Mouse (Mus musculus): Measurements from ENCODE around the gene Manba. TPM values are rescaled to one million over a fixed set of nuclear protein-coding genes. Genes with fewer than 3 reads are reported as not detected.

Gene Manba
- polyA plus RNA-seq, 1 experiment from 2014 or later = 3.7 TPM

- Histone ChIP-seq H3K27ac (ENCODE audit: low read depth, low read length) (no peak overlapping the region), H3K9ac (ENCODE audit: low read depth, low read length) (no peak overlapping the region), H3K27me3 (ENCODE audit: control insufficient read depth, insufficient read depth, low read length) (no peaks in the 10 kb centered on the region), H3K4me2 (replicated peaks; ENCODE audit: low read depth, low read length) (no peak overlapping the region), H3K4me1 (replicated peaks; ENCODE audit: control insufficient read depth, insufficient read depth, low read length) (0 out of 2 replicates have a peak, but pooled peaks cover 2% of the 10 kb centered on the region), H3K36me3 (ENCODE audit: control insufficient read depth, insufficient read depth, low read length) (no peaks in the 10 kb centered on the region), H3K9me3 (ENCODE audit: control insufficient read depth, low read length) (no peaks in the 10 kb centered on the region), H3K4me3 (ENCODE audit: low read depth, low read length) (no peak overlapping the region)
- ATAC-seq (ENCODE audit: low FRiP score) (no peak), DNase-seq (ENCODE audit: low spot score) (no peak)
These were observed 40.5 kb upstream of the Manba start for GRCm38 (mm10) chr3:135444930-135445329.

DNA sequence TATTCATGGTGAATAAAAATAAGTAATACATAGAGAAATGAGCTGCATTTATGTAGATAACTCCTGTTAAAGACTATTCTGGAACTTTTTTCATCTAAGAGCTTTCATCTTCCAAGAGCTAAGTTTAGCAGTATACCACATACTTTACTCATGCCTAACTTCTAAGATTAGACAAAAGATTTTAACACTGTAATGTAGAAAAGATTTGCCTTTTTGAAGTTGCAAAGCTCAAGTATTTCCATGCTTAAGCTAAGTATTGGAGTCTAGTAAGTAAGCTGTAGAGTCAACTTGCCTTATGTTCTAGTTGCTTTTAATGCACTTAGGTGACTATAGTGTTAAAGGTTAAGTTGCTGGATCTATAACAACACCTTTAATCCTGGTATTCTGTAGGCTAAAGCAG, 26.4 kb upstream of the Manba start:
- Histone ChIP-seq H3K27me3 (ENCODE audit: control insufficient read depth, insufficient read depth, low read length) (no peaks in the 10 kb centered on the region), H3K4me1 (replicated peaks; ENCODE audit: control insufficient read depth, insufficient read depth, low read length) (no peaks in the 10 kb centered on the region), H3K4me2 (replicated peaks; ENCODE audit: low read depth, low read length) (no peak overlapping the region), H3K9ac (ENCODE audit: low read depth, low read length) (no peak overlapping the region), H3K36me3 (ENCODE audit: control insufficient read depth, insufficient read depth, low read length) (no peaks in the 10 kb centered on the region), H3K4me3 (ENCODE audit: low read depth, low read length) (no peak overlapping the region), H3K27ac (ENCODE audit: low read depth, low read length) (no peak overlapping the region), H3K9me3 (ENCODE audit: control insufficient read depth, low read length) (no peaks in the 10 kb centered on the region)
- no peak for DNase-seq (ENCODE audit: low spot score)
- no peak for ATAC-seq (ENCODE audit: low FRiP score)

- Histone ChIP-seq H3K27me3 (ENCODE audit: control insufficient read depth, insufficient read depth, low read length) (no peaks in the 10 kb centered on the region), H3K27ac (ENCODE audit: low read depth, low read length) (no peak overlapping the region), H3K9ac (ENCODE audit: low read depth, low read length) (no peak overlapping the region), H3K4me2 (replicated peaks; ENCODE audit: low read depth, low read length) (no peak overlapping the region), H3K4me1 (replicated peaks; ENCODE audit: control insufficient read depth, insufficient read depth, low read length) (no peaks in the 10 kb centered on the region), H3K36me3 (ENCODE audit: control insufficient read depth, insufficient read depth, low read length) (no peaks in the 10 kb centered on the region), H3K9me3 (ENCODE audit: control insufficient read depth, low read length) (no peaks in the 10 kb centered on the region), H3K4me3 (ENCODE audit: low read depth, low read length) (no peak overlapping the region)
- no peak for DNase-seq (ENCODE audit: low spot score)
- ATAC-seq (ENCODE audit: low FRiP score) = no peak
- 87% methylated on average over 1 of the region's 1 CpGs for WGBS
These were observed 17.0 kb upstream of the Manba start for GRCm38 (mm10) chr3:135468402-135468801.

DNA sequence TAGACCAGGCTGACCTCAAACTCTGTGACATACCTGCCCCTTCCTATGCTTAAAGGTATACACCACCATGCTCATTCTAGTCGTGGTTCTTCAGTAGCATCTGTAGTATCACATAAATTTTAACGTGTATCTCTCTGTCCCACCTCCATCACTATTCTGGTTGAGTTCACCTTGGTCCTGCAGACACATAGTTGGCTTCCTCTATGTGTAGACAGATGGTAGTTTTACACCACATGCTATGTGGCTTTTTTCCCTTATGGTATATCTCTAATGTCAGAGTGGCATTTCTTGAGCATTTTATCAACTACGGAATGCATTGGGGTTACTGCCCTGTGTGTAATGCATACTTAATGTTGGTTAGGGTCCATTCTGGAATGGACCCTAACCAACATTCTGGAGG, 16.3 kb upstream of the Manba start:
- WGBS = 65% methylated on average over 3 of the region's 3 CpGs
- ATAC-seq (ENCODE audit: low FRiP score) = no peak

GRCm38 (mm10) chr3:135469974-135470373, 15.4 kb upstream of the Manba start:
- Histone ChIP-seq H3K9ac (ENCODE audit: low read depth, low read length) (no peak overlapping the region), H3K4me1 (replicated peaks; ENCODE audit: control insufficient read depth, insufficient read depth, low read length) (no peaks in the 10 kb centered on the region), H3K4me3 (ENCODE audit: low read depth, low read length) (no peak overlapping the region), H3K4me2 (replicated peaks; ENCODE audit: low read depth, low read length) (no peak overlapping the region), H3K36me3 (ENCODE audit: control insufficient read depth, insufficient read depth, low read length) (no peaks in the 10 kb centered on the region), H3K9me3 (ENCODE audit: control insufficient read depth, low read length) (no peaks in the 10 kb centered on the region), H3K27me3 (ENCODE audit: control insufficient read depth, insufficient read depth, low read length) (no peaks in the 10 kb centered on the region), H3K27ac (ENCODE audit: low read depth, low read length) (no peak overlapping the region)
- ATAC-seq (ENCODE audit: low FRiP score) = no peak
- WGBS = 51% methylated on average over 4 of the region's 4 CpGs
- DNase-seq (ENCODE audit: low spot score) = no peak

More for the DNA sequence above, 16.3 kb upstream of the Manba start:
- no peak overlapping the region for H3K4me2 ChIP-seq (replicated peaks; ENCODE audit: low read depth, low read length)
- no peak overlapping the region for H3K9ac ChIP-seq (ENCODE audit: low read depth, low read length)
- H3K27ac ChIP-seq (ENCODE audit: low read depth, low read length) = no peak overlapping the region
- H3K9me3 ChIP-seq (ENCODE audit: control insufficient read depth, low read length) = no peaks in the 10 kb centered on the region
- no peaks in the 10 kb centered on the region for H3K27me3 ChIP-seq (ENCODE audit: control insufficient read depth, insufficient read depth, low read length)
- no peak for DNase-seq (ENCODE audit: low spot score)
- H3K4me3 ChIP-seq (ENCODE audit: low read depth, low read length) = no peak overlapping the region
- no peaks in the 10 kb centered on the region for H3K4me1 ChIP-seq (replicated peaks; ENCODE audit: control insufficient read depth, insufficient read depth, low read length)
- H3K36me3 ChIP-seq (ENCODE audit: control insufficient read depth, insufficient read depth, low read length) = no peaks in the 10 kb centered on the region

GRCm38 (mm10) chr3:135470823-135471222, 14.6 kb upstream of the Manba start:
- Histone ChIP-seq H3K27ac (ENCODE audit: low read depth, low read length) (no peak overlapping the region), H3K4me3 (ENCODE audit: low read depth, low read length) (no peak overlapping the region), H3K4me1 (replicated peaks; ENCODE audit: control insufficient read depth, insufficient read depth, low read length) (no peaks in the 10 kb centered on the region), H3K4me2 (replicated peaks; ENCODE audit: low read depth, low read length) (no peak overlapping the region), H3K9me3 (ENCODE audit: control insufficient read depth, low read length) (no peaks in the 10 kb centered on the region), H3K36me3 (ENCODE audit: control insufficient read depth, insufficient read depth, low read length) (no peaks in the 10 kb centered on the region), H3K9ac (ENCODE audit: low read depth, low read length) (no peak overlapping the region), H3K27me3 (ENCODE audit: control insufficient read depth, insufficient read depth, low read length) (no peaks in the 10 kb centered on the region)
- 81% methylated on average over 1 of the region's 1 CpGs for WGBS
- DNase-seq (ENCODE audit: low spot score) (no peak), ATAC-seq (ENCODE audit: low FRiP score) (no peak)

DNA sequence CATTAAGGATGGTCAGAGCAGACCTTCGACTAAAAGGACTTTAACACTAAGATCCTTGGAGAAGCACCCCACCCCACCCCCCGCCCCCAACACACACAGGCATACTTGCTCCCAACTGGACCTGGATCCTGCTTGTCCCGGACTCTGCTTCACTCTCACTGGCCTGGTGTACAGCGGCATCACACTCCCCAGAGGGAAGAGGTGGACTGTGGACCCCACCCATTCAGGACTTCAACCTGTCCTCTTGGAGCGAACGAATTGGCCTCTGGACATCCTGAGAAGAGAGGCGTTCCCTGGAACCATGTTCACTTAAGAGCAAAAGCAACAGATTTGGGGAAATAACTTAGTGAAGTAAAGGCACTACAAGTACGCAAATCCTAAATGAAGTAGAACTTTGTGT, 10.4 kb upstream of the Manba start:
- no peak for DNase-seq (ENCODE audit: low spot score)
- H3K27ac ChIP-seq (ENCODE audit: low read depth, low read length) = no peak overlapping the region
- H3K4me2 ChIP-seq (replicated peaks; ENCODE audit: low read depth, low read length) = no peak overlapping the region
- H3K27me3 ChIP-seq (ENCODE audit: control insufficient read depth, insufficient read depth, low read length) = no peaks in the 10 kb centered on the region
- no peak overlapping the region for H3K4me3 ChIP-seq (ENCODE audit: low read depth, low read length)
- no peak for ATAC-seq (ENCODE audit: low FRiP score)
- no peaks in the 10 kb centered on the region for H3K9me3 ChIP-seq (ENCODE audit: control insufficient read depth, low read length)
- 92% methylated on average over 8 of the region's 8 CpGs for WGBS
- no peaks in the 10 kb centered on the region for H3K4me1 ChIP-seq (replicated peaks; ENCODE audit: control insufficient read depth, insufficient read depth, low read length)
- H3K36me3 ChIP-seq (ENCODE audit: control insufficient read depth, insufficient read depth, low read length) = no peaks in the 10 kb centered on the region
- H3K9ac ChIP-seq (ENCODE audit: low read depth, low read length) = no peak overlapping the region

DNA sequence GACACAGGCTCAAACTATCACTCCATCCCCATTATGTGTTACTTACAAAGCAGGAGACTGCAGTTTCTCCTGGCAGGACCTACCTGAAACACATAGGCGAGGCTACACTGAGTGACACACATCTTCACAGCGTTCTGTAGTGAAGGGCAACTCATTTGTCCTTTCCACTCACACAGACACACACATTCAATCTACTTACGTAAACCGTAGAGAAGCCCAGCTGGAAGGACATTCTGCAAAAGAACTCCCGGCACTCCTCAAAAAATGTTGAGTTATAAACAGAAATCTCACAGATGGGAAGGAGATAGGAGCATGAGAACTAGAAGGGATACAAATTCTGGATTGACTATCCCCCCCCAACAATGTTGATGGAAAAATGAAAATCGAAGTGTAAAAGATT, 9.1 kb upstream of the Manba start:
- no peak overlapping the region for H3K4me2 ChIP-seq (replicated peaks; ENCODE audit: low read depth, low read length)
- no peak overlapping the region for H3K9ac ChIP-seq (ENCODE audit: low read depth, low read length)
- no peak overlapping the region for H3K27ac ChIP-seq (ENCODE audit: low read depth, low read length)
- H3K36me3 ChIP-seq (ENCODE audit: control insufficient read depth, insufficient read depth, low read length) = no peaks in the 10 kb centered on the region
- ATAC-seq (ENCODE audit: low FRiP score) (no peak), DNase-seq (ENCODE audit: low spot score) (no peak)
- H3K27me3 ChIP-seq (ENCODE audit: control insufficient read depth, insufficient read depth, low read length) = no peaks in the 10 kb centered on the region
- no peaks in the 10 kb centered on the region for H3K9me3 ChIP-seq (ENCODE audit: control insufficient read depth, low read length)
- H3K4me1 ChIP-seq (replicated peaks; ENCODE audit: control insufficient read depth, insufficient read depth, low read length) = no peaks in the 10 kb centered on the region
- 81% methylated on average over 6 of the region's 6 CpGs for WGBS
- no peak overlapping the region for H3K4me3 ChIP-seq (ENCODE audit: low read depth, low read length)

DNA sequence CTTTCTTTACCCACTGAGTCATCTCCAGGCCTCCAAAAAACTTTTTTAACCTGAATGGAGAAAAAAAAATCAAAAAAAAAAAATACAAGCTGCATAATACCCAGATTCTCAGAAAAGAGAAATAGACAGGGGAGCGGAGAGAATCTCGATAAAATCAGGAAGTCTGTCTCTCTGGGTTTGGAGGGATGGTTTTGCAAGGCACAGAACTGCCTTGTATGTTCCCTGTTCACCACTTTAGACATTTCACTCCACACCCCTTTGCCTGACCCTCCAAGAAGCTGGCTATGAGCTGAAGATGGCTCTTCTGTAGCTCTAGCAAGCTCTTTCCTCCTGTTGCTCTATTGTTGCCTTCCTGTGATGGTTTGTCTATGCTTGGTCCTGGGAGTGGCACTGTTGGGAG, 8.4 kb upstream of the Manba start:
- Histone ChIP-seq H3K4me2 (replicated peaks; ENCODE audit: low read depth, low read length) (no peak overlapping the region), H3K9ac (ENCODE audit: low read depth, low read length) (no peak overlapping the region), H3K27me3 (ENCODE audit: control insufficient read depth, insufficient read depth, low read length) (no peaks in the 10 kb centered on the region), H3K27ac (ENCODE audit: low read depth, low read length) (no peak overlapping the region), H3K9me3 (ENCODE audit: control insufficient read depth, low read length) (no peaks in the 10 kb centered on the region), H3K4me3 (ENCODE audit: low read depth, low read length) (no peak overlapping the region), H3K4me1 (replicated peaks; ENCODE audit: control insufficient read depth, insufficient read depth, low read length) (no peaks in the 10 kb centered on the region), H3K36me3 (ENCODE audit: control insufficient read depth, insufficient read depth, low read length) (no peaks in the 10 kb centered on the region)
- WGBS = 93% methylated on average over 2 of the region's 2 CpGs
- no peak for DNase-seq (ENCODE audit: low spot score)
- ATAC-seq (ENCODE audit: low FRiP score) = no peak

All from hindbrain, embryonic 11.5 days (tissue).